Mouse (Mus musculus) heart, postnatal 0 days (tissue): ENCODE data around the gene Atxn1. TPM values are rescaled to one million over a fixed set of nuclear protein-coding genes. Genes with fewer than 3 reads are reported as not detected.

Experiments
- ATAC-seq: fragments of 200-750 bp; cut with Nextera tagmentation; 2 replicates; pipeline ENCODE4 v1.8.0; 2017; ENCODE audit warnings: low read depth, moderate number of reproducible peaks, moderate library complexity; ENCODE audit not compliant: insufficient read depth
- DNase-seq: peaks from one replicate; pipeline ENCODE4 v3.0.0-alpha.2; 2016; ENCODE audit warnings: low spot score
- H3K27ac ChIP-seq: fragments of 300-500 bp; sonication (generic); 2 replicates; pipeline ENCODE4 v1.5.1; 2014; ENCODE audit warnings: low read depth, mild to moderate bottlenecking
- H3K27me3 ChIP-seq: fragments of 300-500 bp; sonication (generic); 2 replicates; pipeline ENCODE4 v1.6.1; 2014; ENCODE audit warnings: low read length, mixed read lengths; ENCODE audit not compliant: control insufficient read depth, insufficient read depth
- H3K36me3 ChIP-seq: fragments of 300-500 bp; sonication (generic); replicated peaks from 2 replicates; pipeline ENCODE4 v1.6.1; 2014; ENCODE audit warnings: low read length, mixed read lengths; ENCODE audit not compliant: control insufficient read depth, insufficient read depth
- H3K4me1 ChIP-seq: fragments of 300-500 bp; sonication (generic); 2 replicates; pipeline ENCODE4 v1.6.1; 2014; ENCODE audit warnings: antibody characterized with exemption; ENCODE audit not compliant: control insufficient read depth, insufficient read depth
- H3K4me2 ChIP-seq: fragments of 300-500 bp; sonication (generic); 2 replicates; pipeline ENCODE4 v1.6.1; 2014; ENCODE audit warnings: low read depth, mild to moderate bottlenecking, low read length, moderate library complexity
- H3K4me3 ChIP-seq: fragments of 300-500 bp; sonication (generic); 2 replicates; pipeline ENCODE4 v1.5.1; 2014; ENCODE audit warnings: low read depth, low read length
- H3K9ac ChIP-seq: fragments of 300-500 bp; sonication (generic); replicated peaks from 2 replicates; pipeline ENCODE4 v1.6.1; 2014; ENCODE audit warnings: low read depth, low read length, mixed read lengths
- H3K9me3 ChIP-seq: fragments of 300-500 bp; sonication (generic); replicated peaks from 2 replicates; pipeline ENCODE4 v1.6.1; 2016; ENCODE audit warnings: low read length; ENCODE audit not compliant: control insufficient read depth
- CTCF ChIP-seq: IDR thresholded peaks from 2 replicates; pipeline ENCODE4 v1.5.1; 2016; ENCODE audit warnings: antibody characterized with exemption, control low read depth, low read depth
- EP300 ChIP-seq: IDR thresholded peaks from 2 replicates; pipeline ENCODE4 v1.6.1; 2016; ENCODE audit warnings: antibody characterized with exemption, low read depth
- WGBS: fragments of 180-500 bp; shearing (Covaris S2); extraction: QIAGEN DNeasy Blood & Tissue Kit; methylation state at CpG from one replicate; pipeline ENCODE4 v1.1.7; 2014; 5-methylcytosine and 5-hydroxymethylcytosine counted together
- polyA plus RNA-seq: library from polyadenylated mRNA; unstranded; fragments of >200 nt; fragmentation: Nextera tagmentation; extraction: Ambion mirVana; gene quantifications from 2 replicates; pipeline ENCODE4 v1.2.1, GENCODE M21; 2015
- total RNA-seq: library from RNA; depleted of rRNA; stranded (reverse); fragments of >200 nt; gene quantifications from 2 replicates; pipeline ENCODE4 v1.2.3, GENCODE M21; 2014; ENCODE audit warnings: low replicate concordance

The Atxn1 gene
- total and polyA plus RNA-seq, 2 experiments from 2014 or later: 10.3 to 15.0 TPM

- H3K27me3 ChIP-seq: no peaks in the 10 kb centered on the region
- H3K4me3 ChIP-seq: no peak overlapping the region
- no peak for TF ChIP-seq CTCF
- TF ChIP-seq EP300: no peak
- no peak overlapping the region for H3K27ac ChIP-seq
- H3K9me3 ChIP-seq: no peaks in the 10 kb centered on the region
- ATAC-seq (no peak), DNase-seq (no peak)
- H3K4me1 ChIP-seq: no peaks in the 10 kb centered on the region
- H3K9ac ChIP-seq: no peak overlapping the region
- H3K4me2 ChIP-seq: no peak overlapping the region
- H3K36me3 ChIP-seq: 0 out of 2 replicates have a peak, but pooled peaks cover 6% of the 10 kb centered on the region
- 85% methylated on average over 3 of the region's 3 CpGs for WGBS
Observed at GRCm38 (mm10) chr13:45768250-45768649, 196.6 kb downstream of the Atxn1 start.

GRCm38 (mm10) chr13:45764354-45764753, 200.5 kb downstream of the Atxn1 start:
- Histone ChIP-seq H3K4me2 (no peak overlapping the region), H3K27ac (no peak overlapping the region), H3K27me3 (no peaks in the 10 kb centered on the region), H3K4me1 (no peaks in the 10 kb centered on the region), H3K4me3 (no peak overlapping the region), H3K9me3 (no peaks in the 10 kb centered on the region), H3K9ac (no peak overlapping the region), H3K36me3 (0 out of 2 replicates have a peak, but pooled peaks cover under 1% of the 10 kb centered on the region)
- DNase-seq: no peak
- TF ChIP-seq CTCF (no peak), EP300 (no peak)
- no peak for ATAC-seq
- WGBS: 83% methylated on average over 5 of the region's 5 CpGs

- H3K4me1 ChIP-seq: no peaks in the 10 kb centered on the region
- no peaks in the 10 kb centered on the region for H3K9me3 ChIP-seq
- no peaks in the 10 kb centered on the region for H3K27me3 ChIP-seq
- no peak overlapping the region for H3K9ac ChIP-seq
- ATAC-seq: 0 out of 2 replicates have a peak, but pooled peaks have one; percentile 30
- H3K4me2 ChIP-seq: no peak overlapping the region
- H3K27ac ChIP-seq: peak overlapping the region; percentile 41; the same call in 1 of the 2 replicates
- 65% methylated on average over 7 of the region's 7 CpGs for WGBS
- TF ChIP-seq EP300 (no peak), CTCF (no peak)
- no peaks in the 10 kb centered on the region for H3K36me3 ChIP-seq
- DNase-seq: peak; percentile 21
- no peak overlapping the region for H3K4me3 ChIP-seq
Observed at GRCm38 (mm10) chr13:45762278-45762677, 202.5 kb downstream of the Atxn1 start.

GRCm38 (mm10) chr13:45754483-45754882, 210.3 kb downstream of the Atxn1 start:
- Histone ChIP-seq H3K27ac (no peak overlapping the region), H3K4me2 (no peak overlapping the region), H3K4me3 (no peak overlapping the region), H3K36me3 (peaks cover 4% of the 10 kb centered on the region; the same call in 1 of the 2 replicates), H3K9me3 (no peaks in the 10 kb centered on the region), H3K9ac (no peak overlapping the region), H3K27me3 (no peaks in the 10 kb centered on the region), H3K4me1 (peaks cover 20% of the 10 kb centered on the region)
- DNase-seq: no peak
- 89% methylated on average over 1 of the region's 1 CpGs for WGBS
- no peak for TF ChIP-seq CTCF
- no peak for TF ChIP-seq EP300
- no peak for ATAC-seq

- no peak for DNase-seq
- Histone ChIP-seq H3K9me3 (no peaks in the 10 kb centered on the region), H3K4me2 (no peak overlapping the region), H3K9ac (no peak overlapping the region), H3K4me3 (no peak overlapping the region), H3K27ac (no peak overlapping the region), H3K4me1 (peaks cover 34% of the 10 kb centered on the region), H3K27me3 (no peaks in the 10 kb centered on the region), H3K36me3 (peaks cover 4% of the 10 kb centered on the region; the same call in 1 of the 2 replicates)
- TF ChIP-seq CTCF: no peak
- ATAC-seq: no peak
- 54% methylated on average over 5 of the region's 5 CpGs for WGBS
Observed at GRCm38 (mm10) chr13:45752498-45752897, 212.3 kb downstream of the Atxn1 start.

GRCm38 (mm10) chr13:45751231-45751630, 213.6 kb downstream of the Atxn1 start:
- H3K36me3 ChIP-seq: no peaks in the 10 kb centered on the region
- WGBS: 64% methylated on average over 2 of the region's 2 CpGs
- no peak for TF ChIP-seq CTCF
- no peak for TF ChIP-seq EP300
- H3K9ac ChIP-seq: no peak overlapping the region
- H3K4me3 ChIP-seq: no peak overlapping the region
- H3K4me2 ChIP-seq: no peak overlapping the region
- peaks cover 34% of the 10 kb centered on the region for H3K4me1 ChIP-seq
- H3K9me3 ChIP-seq: no peaks in the 10 kb centered on the region
- no peaks in the 10 kb centered on the region for H3K27me3 ChIP-seq
- peak overlapping the region; percentile 12; the same call in 1 of the 2 replicates for H3K27ac ChIP-seq
- ATAC-seq (no peak), DNase-seq (no peak)
